Comparison of ENCODE assay signal across 8 mouse cellular contexts in the genomic region with DNA sequence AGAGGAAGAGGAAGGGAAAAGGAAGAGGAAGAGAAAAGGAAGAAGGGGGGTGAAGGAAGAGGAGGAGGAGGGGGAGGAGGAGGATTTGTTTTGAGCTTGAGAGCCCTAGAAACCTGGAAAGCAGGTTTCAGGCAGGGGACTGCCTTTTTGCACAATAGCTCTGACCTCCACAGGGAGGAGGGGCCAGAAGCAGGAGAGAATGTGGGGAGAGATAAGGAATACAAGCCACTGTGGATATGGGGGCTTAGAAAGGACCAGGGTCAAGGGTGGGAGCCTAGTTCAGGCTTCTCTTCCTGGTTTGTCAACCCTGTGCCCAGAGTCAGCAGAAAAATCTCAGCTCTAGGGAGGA. TPM values are rescaled to one million over a fixed set of nuclear protein-coding genes. Genes with fewer than 3 reads are reported as not detected.
A peak's percentile ranks its signal among the peaks of the same experiment; 100 is the strongest.
DNase-seq lines count a peak whose midpoint lies in the region; ATAC-seq lines count a peak whose summit lies in the region.

No protein-coding gene starts in this region.

- H3K27ac ChIP-seq in kidney, embryonic 16.5 days (ENCODE audit: low read length), result peak overlapping the region; percentile 90
- peak overlapping the region; percentile 83 for H3K27ac ChIP-seq in embryonic facial prominence, embryonic 13.5 days
- peak overlapping the region; percentile 31 for H3K27ac ChIP-seq in intestine, embryonic 16.5 days (ENCODE audit: low read length)
- H3K27ac ChIP-seq in neural tube, embryonic 13.5 days (replicated peaks), result peak overlapping the region; percentile 89

- no peak for DNase-seq in kidney, adult 9 months
- DNase-seq in urinary bladder, postnatal 36 days (ENCODE audit: low spot score in 2 of 2), result no peak
- DNase-seq in B cell, adult 2 months, result no peak

- no peaks in the 10 kb centered on the region for H3K9me3 ChIP-seq in kidney, embryonic 16.5 days (ENCODE audit: low read length)
- H3K9me3 ChIP-seq in embryonic facial prominence, embryonic 13.5 days, result no peaks in the 10 kb centered on the region
- H3K9me3 ChIP-seq in intestine, embryonic 16.5 days (ENCODE audit: control insufficient read depth, low read length), result no peaks in the 10 kb centered on the region
- no peaks in the 10 kb centered on the region for H3K9me3 ChIP-seq in neural tube, embryonic 13.5 days

- H3K9ac ChIP-seq in kidney, embryonic 16.5 days (replicated peaks; ENCODE audit: low read length), result peak overlapping the region; percentile 61
- peak overlapping the region; percentile 47; the same call in 1 of the 2 replicates for H3K9ac ChIP-seq in embryonic facial prominence, embryonic 13.5 days
- peak overlapping the region; percentile 47; the same call in 1 of the 2 replicates for H3K9ac ChIP-seq in intestine, embryonic 16.5 days (ENCODE audit: low read depth, low read length)
- peak overlapping the region; percentile 49 for H3K9ac ChIP-seq in neural tube, embryonic 13.5 days

- no peaks in the 10 kb centered on the region for H3K36me3 ChIP-seq in kidney, embryonic 16.5 days (ENCODE audit: insufficient read depth, low read length)
- H3K36me3 ChIP-seq in embryonic facial prominence, embryonic 13.5 days, result no peaks in the 10 kb centered on the region
- no peaks in the 10 kb centered on the region for H3K36me3 ChIP-seq in intestine, embryonic 16.5 days (ENCODE audit: control insufficient read depth, insufficient read depth, low read length)
- H3K36me3 ChIP-seq in neural tube, embryonic 13.5 days, result no peaks in the 10 kb centered on the region

- H3K4me2 ChIP-seq in kidney, embryonic 16.5 days (replicated peaks; ENCODE audit: low read depth, low read length), result peak overlapping the region; percentile 45
- H3K4me2 ChIP-seq in embryonic facial prominence, embryonic 13.5 days, result peak overlapping the region; percentile 64
- H3K4me2 ChIP-seq in intestine, embryonic 16.5 days (ENCODE audit: low read depth, low read length), result peak overlapping the region; percentile 21; the same call in 1 of the 2 replicates
- peak overlapping the region; percentile 54 for H3K4me2 ChIP-seq in neural tube, embryonic 13.5 days

- H3K27me3 ChIP-seq in kidney, embryonic 16.5 days (ENCODE audit: insufficient read depth, low read length), result no peaks in the 10 kb centered on the region
- H3K27me3 ChIP-seq in embryonic facial prominence, embryonic 13.5 days, result no peaks in the 10 kb centered on the region
- no peaks in the 10 kb centered on the region for H3K27me3 ChIP-seq in intestine, embryonic 16.5 days (replicated peaks; ENCODE audit: control insufficient read depth, insufficient read depth, low read length)
- no peaks in the 10 kb centered on the region for H3K27me3 ChIP-seq in neural tube, embryonic 13.5 days

- H3K4me3 ChIP-seq in kidney, embryonic 16.5 days (ENCODE audit: low read length), result no peak overlapping the region
- peak overlapping the region; percentile 32; the same call in 1 of the 2 replicates for H3K4me3 ChIP-seq in embryonic facial prominence, embryonic 13.5 days
- no peak overlapping the region for H3K4me3 ChIP-seq in intestine, embryonic 16.5 days (ENCODE audit: low read length)
- no peak overlapping the region for H3K4me3 ChIP-seq in neural tube, embryonic 13.5 days

- H3K4me1 ChIP-seq in kidney, embryonic 16.5 days (ENCODE audit: insufficient read depth, low read length), result peaks cover 91% of the 10 kb centered on the region
- H3K4me1 ChIP-seq in embryonic facial prominence, embryonic 13.5 days, result peaks cover 62% of the 10 kb centered on the region
- H3K4me1 ChIP-seq in intestine, embryonic 16.5 days (ENCODE audit: control insufficient read depth, insufficient read depth, low read length), result peaks cover 52% of the 10 kb centered on the region
- peaks cover 78% of the 10 kb centered on the region for H3K4me1 ChIP-seq in neural tube, embryonic 13.5 days (replicated peaks)

- ATAC-seq in kidney, embryonic 16.5 days (ENCODE audit: low FRiP score, low TSS enrichment), result no peak
- ATAC-seq in embryonic facial prominence, embryonic 13.5 days (ENCODE audit: insufficient number of reproducible peaks, insufficient read depth, low FRiP score, low TSS enrichment, low read depth), result no peak
- ATAC-seq in intestine, embryonic 16.5 days, result peak; percentile 5; the same call in 1 of the 2 replicates
- ATAC-seq in neural tube, embryonic 13.5 days (ENCODE audit: low read depth), result no peak
- ATAC-seq in erythroid progenitor cell, adult 5-6 weeks (replicated peaks; ENCODE audit: low FRiP score, poor library complexity, severe bottlenecking), result no peak

RNA-seq across cellular contexts. Expression of a gene that starts 21.6 kb away (rescaled TPM):
- 22.2 and 26.0 TPM in 2 replicates for polyA plus RNA-seq in kidney, embryonic 16.5 days (2015; fragmentation: Nextera tagmentation; extraction: Ambion mirVana)
- polyA plus RNA-seq in embryonic facial prominence, embryonic 13.5 days (2015; fragmentation: Nextera tagmentation; extraction: Ambion mirVana), result 16.7 and 17.6 TPM in 2 replicates
- 10.1 and 13.7 TPM in 2 replicates for polyA plus RNA-seq in intestine, embryonic 16.5 days (2015; fragmentation: Nextera tagmentation; extraction: Ambion mirVana)
- polyA plus RNA-seq in neural tube, embryonic 13.5 days (2015; fragmentation: Nextera tagmentation; extraction: Ambion mirVana), result 26.5 and 30.4 TPM in 2 replicates
- 4.2 and 9.4 TPM in 2 replicates for total RNA-seq in erythroid progenitor cell, adult 5-6 weeks (2015; ENCODE audit: low replicate concordance)
- total RNA-seq in erythroid progenitor cell, adult 5-6 weeks (2017; ENCODE audit: low replicate concordance), result 5.5 and 7.7 TPM in 2 replicates

RNA-seq across cellular contexts. Expression of a gene that starts 49.9 kb away (rescaled TPM):
- polyA plus RNA-seq in kidney, embryonic 16.5 days (2015; fragmentation: Nextera tagmentation; extraction: Ambion mirVana), result 142 and 148 TPM in 2 replicates
- polyA plus RNA-seq in embryonic facial prominence, embryonic 13.5 days (2015; fragmentation: Nextera tagmentation; extraction: Ambion mirVana), result 192 and 193 TPM in 2 replicates
- 53.9 and 64.5 TPM in 2 replicates for polyA plus RNA-seq in intestine, embryonic 16.5 days (2015; fragmentation: Nextera tagmentation; extraction: Ambion mirVana)
- 208 and 217 TPM in 2 replicates for polyA plus RNA-seq in neural tube, embryonic 13.5 days (2015; fragmentation: Nextera tagmentation; extraction: Ambion mirVana)
- total RNA-seq in erythroid progenitor cell, adult 5-6 weeks (2015; ENCODE audit: low replicate concordance), result 4.6 and 15.1 TPM in 2 replicates
- 6.7 and 24.4 TPM in 2 replicates for total RNA-seq in erythroid progenitor cell, adult 5-6 weeks (2017; ENCODE audit: low replicate concordance)

RNA-seq across cellular contexts. Expression of a gene that starts 50.1 kb away (rescaled TPM):
- polyA plus RNA-seq in kidney, embryonic 16.5 days (2015; fragmentation: Nextera tagmentation; extraction: Ambion mirVana), result 39.4 and 41.1 TPM in 2 replicates
- 24.9 and 25.2 TPM in 2 replicates for polyA plus RNA-seq in embryonic facial prominence, embryonic 13.5 days (2015; fragmentation: Nextera tagmentation; extraction: Ambion mirVana)
- 16.7 and 18.1 TPM in 2 replicates for polyA plus RNA-seq in intestine, embryonic 16.5 days (2015; fragmentation: Nextera tagmentation; extraction: Ambion mirVana)
- polyA plus RNA-seq in neural tube, embryonic 13.5 days (2015; fragmentation: Nextera tagmentation; extraction: Ambion mirVana), result 10.6 and 12.9 TPM in 2 replicates
- 0.72 and 19.3 TPM in 2 replicates for total RNA-seq in erythroid progenitor cell, adult 5-6 weeks (2015; ENCODE audit: low replicate concordance)
- 0.98 and 5.8 TPM in 2 replicates for total RNA-seq in erythroid progenitor cell, adult 5-6 weeks (2017; ENCODE audit: low replicate concordance)

Comparison
In these comparisons a context has a peak if more than half of its experiments do, and no peak if none do; other contexts are left out.
1. H3K27ac ChIP-seq: peak in every context shown above with its lines; median percentile 90 in kidney, embryonic 16.5 days; 89 in neural tube, embryonic 13.5 days; 83 in embryonic facial prominence, embryonic 13.5 days; 31 in intestine, embryonic 16.5 days.